Mouse (Mus musculus) midbrain, embryonic 14.5 days (tissue): ENCODE results near the gene Krt17. TPM values are rescaled to one million over a fixed set of nuclear protein-coding genes. Genes with fewer than 3 reads are reported as not detected.

Experiments used
- ATAC-seq: fragments of 200-750 bp; cut with Nextera tagmentation; 2 replicates; pipeline ENCODE4 v1.8.0; 2017; ENCODE audit warnings: moderate number of reproducible peaks, moderate library complexity; ENCODE audit not compliant: low FRiP score, low TSS enrichment
- DNase-seq: peaks from one replicate; pipeline ENCODE4 v3.0.0-alpha.2; 2015
- H3K27ac ChIP-seq: fragments of 300-500 bp; sonication (generic); replicated peaks from 2 replicates; pipeline ENCODE4 v1.5.1; 2014; ENCODE audit warnings: mild to moderate bottlenecking, low read depth, low read length, moderate library complexity
- H3K27me3 ChIP-seq: fragments of 300-500 bp; sonication (generic); 2 replicates; pipeline ENCODE4 v1.6.1; 2014; ENCODE audit warnings: low read length, control low read depth, mixed read lengths; ENCODE audit not compliant: control insufficient read depth, insufficient read depth
- H3K36me3 ChIP-seq: fragments of 300-500 bp; sonication (generic); 2 replicates; pipeline ENCODE4 v1.6.1; 2014; ENCODE audit warnings: low read length, control low read depth; ENCODE audit not compliant: control insufficient read depth, insufficient read depth
- H3K4me1 ChIP-seq: fragments of 300-500 bp; sonication (generic); 2 replicates; pipeline ENCODE4 v1.6.1; 2014; ENCODE audit warnings: mild to moderate bottlenecking, antibody characterized with exemption, low read length, control low read depth; ENCODE audit not compliant: control insufficient read depth, insufficient read depth
- H3K4me2 ChIP-seq: fragments of 300-500 bp; sonication (generic); 2 replicates; pipeline ENCODE4 v1.6.1; 2014; ENCODE audit warnings: mild to moderate bottlenecking, low read length, moderate library complexity
- H3K4me3 ChIP-seq: fragments of 300-500 bp; sonication (generic); replicated peaks from 2 replicates; pipeline ENCODE4 v1.5.1; 2014; ENCODE audit warnings: low read depth, low read length
- H3K9ac ChIP-seq: fragments of 300-500 bp; sonication (generic); replicated peaks from 2 replicates; pipeline ENCODE4 v1.6.1; 2014; ENCODE audit warnings: mild to moderate bottlenecking, low read length, moderate library complexity
- H3K9me3 ChIP-seq: fragments of 300-500 bp; sonication (generic); 2 replicates; pipeline ENCODE4 v1.6.1; 2016; ENCODE audit warnings: low read length, control low read depth, mixed read lengths; ENCODE audit not compliant: control insufficient read depth
- WGBS: fragments of 180-500 bp; shearing (Covaris S2); extraction: QIAGEN DNeasy Blood & Tissue Kit; methylation state at CpG from one replicate; pipeline ENCODE4 v1.1.7; 2014; 5-methylcytosine and 5-hydroxymethylcytosine counted together
- polyA plus RNA-seq: library from polyadenylated mRNA; unstranded; fragments of >200 nt; fragmentation: Nextera tagmentation; extraction: Ambion mirVana; gene quantifications from 2 replicates; pipeline ENCODE4 v1.2.1, GENCODE M21; 2014

The Krt17 gene
- polyA plus RNA-seq, 1 experiment from 2014 or later, result not detected

GRCm38 (mm10) chr11:100207498-100207897, 53.3 kb downstream of the Krt17 start, which contains the start of gene Krt14:
Krt14 (minus strand) TSS chr11:100207548.
- no peak for DNase-seq
- no peaks in the 10 kb centered on the region for H3K27me3 ChIP-seq
- H3K4me2 ChIP-seq, result no peak within 1 kb of the TSS
- 92% methylated on average over 8 of the region's 8 CpGs for WGBS
- no peaks in the 10 kb centered on the region for H3K36me3 ChIP-seq
- H3K9ac ChIP-seq, result no peak within 1 kb of the TSS
- no peak for ATAC-seq
- H3K4me3 ChIP-seq, result no peak within 1 kb of the TSS
- no peaks in the 10 kb centered on the region for H3K4me1 ChIP-seq
- H3K9me3 ChIP-seq, result no peaks in the 10 kb centered on the region
- no peak within 1 kb of the TSS for H3K27ac ChIP-seq

Other genes with a start within 250 kb of the Krt17 start
- gene Krt33a, start 244.8 kb downstream of the Krt17 start, polyA plus RNA-seq, result not detected in 2 replicates
- gene Krt33b, start 231.2 kb downstream of the Krt17 start, polyA plus RNA-seq, result not detected in 2 replicates
- not detected in 2 replicates for gene Krt34, start 219.5 kb downstream of the Krt17 start, polyA plus RNA-seq
- gene Krt31, start 210.5 kb downstream of the Krt17 start, polyA plus RNA-seq, result not detected in 2 replicates
- gene Krt32, start 172.8 kb downstream of the Krt17 start, polyA plus RNA-seq, result not detected in 2 replicates
- not detected in 2 replicates for gene Krt35, start 164.8 kb downstream of the Krt17 start, polyA plus RNA-seq
- not detected in 2 replicates for gene Krt36, start 155.4 kb downstream of the Krt17 start, polyA plus RNA-seq
- not detected in 2 replicates for gene Krt13, start 139.5 kb downstream of the Krt17 start, polyA plus RNA-seq
- 0.16 TPM in 1 of 2 replicates, not detected in the other for gene Krt15, start 125.1 kb downstream of the Krt17 start, polyA plus RNA-seq
- gene Krt19, start 112.4 kb downstream of the Krt17 start, polyA plus RNA-seq, result 0.72 and 1.4 TPM in 2 replicates
- gene Krt9, start 67.8 kb downstream of the Krt17 start, polyA plus RNA-seq, result not detected in 2 replicates
- not detected in 2 replicates for gene Krt14, start 53.5 kb downstream of the Krt17 start, polyA plus RNA-seq
- gene Krt16, start 12.1 kb downstream of the Krt17 start, polyA plus RNA-seq, result not detected in 2 replicates
- gene Krt42, start 8.8 kb upstream of the Krt17 start, polyA plus RNA-seq, result not detected in 2 replicates
- 1,318 and 1,476 TPM in 2 replicates for gene Eif1, start 58.9 kb upstream of the Krt17 start, polyA plus RNA-seq
- 0.93 and 1.3 TPM in 2 replicates for gene Gast, start 73.4 kb upstream of the Krt17 start, polyA plus RNA-seq
- 108 and 170 TPM in 2 replicates for gene Hap1, start 95.1 kb upstream of the Krt17 start, polyA plus RNA-seq
- 70.0 and 75.2 TPM in 2 replicates for gene Jup, start 136.7 kb upstream of the Krt17 start, polyA plus RNA-seq
- 13.9 and 16.4 TPM in 2 replicates for gene P3h4, start 153.8 kb upstream of the Krt17 start, polyA plus RNA-seq
- 9.0 and 20.1 TPM in 2 replicates for gene Fkbp10, start 154.7 kb upstream of the Krt17 start, polyA plus RNA-seq
- gene Nt5c3b, start 180.8 kb upstream of the Krt17 start, polyA plus RNA-seq, result 84.9 and 100 TPM in 2 replicates
- 0.55 and 0.82 TPM in 2 replicates for gene Klhl10, start 180.9 kb upstream of the Krt17 start, polyA plus RNA-seq
- gene Klhl11, start 211.7 kb upstream of the Krt17 start, polyA plus RNA-seq, result 17.6 and 18.8 TPM in 2 replicates